In the genomic region with DNA sequence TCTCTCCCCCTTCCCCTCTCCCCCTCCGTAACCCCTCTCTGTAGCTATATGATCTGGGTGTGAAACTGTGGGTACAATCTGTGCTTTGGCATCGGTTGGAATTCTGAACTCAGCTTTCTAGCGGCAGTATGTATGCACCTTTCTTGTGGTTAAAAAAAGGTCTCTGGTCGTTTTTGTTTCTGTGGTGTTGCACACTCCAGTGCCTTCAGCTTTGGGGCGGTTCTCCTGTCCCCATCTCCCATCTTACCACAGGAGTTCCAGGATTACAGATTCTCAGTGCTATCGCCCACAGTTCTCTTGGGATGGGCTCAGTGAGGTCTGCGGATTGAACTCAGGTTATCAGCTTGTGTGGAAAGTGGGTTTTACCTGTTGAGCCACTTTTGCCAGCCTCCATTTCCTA, we compare ENCODE assay signal across 15 mouse cellular contexts.
DNase-seq lines count a peak whose midpoint lies in the region; ATAC-seq lines count a peak whose summit lies in the region.
"Had no signal": no experiment of that assay in that cellular context is flagged by ENCODE, and none has a peak within 500 bp of the region (broad histone marks: within the 10 kb centered on the region; RNA-seq: fewer than 3 reads in every experiment).

No protein-coding gene starts in this region.

- DNase-seq in embryonic facial prominence, embryonic 10.5 days (ENCODE audit: low spot score): no peak
- DNase-seq in heart, adult 11 months: peak; percentile 57
- DNase-seq in heart, postnatal 10 days: no peak
- DNase-seq in embryonic facial prominence, embryonic 14.5 days (ENCODE audit: low spot score): no peak
- DNase-seq in B cell, adult 2 months: no peak
- DNase-seq: adrenal gland, adult 2 months; adrenal gland, postnatal 10 days; adrenal gland, postnatal 25 days; cerebellum, adult 8-10 months; embryo, embryonic 11 days; forebrain, postnatal 0 days had no signal

- WGBS in embryonic facial prominence, embryonic 13.5 days: 50% methylated on average over 7 of the region's 7 CpGs
- WGBS in embryonic facial prominence, embryonic 10.5 days: 74% methylated on average over 7 of the region's 7 CpGs
- WGBS in embryonic facial prominence, embryonic 14.5 days: 45% methylated on average over 7 of the region's 7 CpGs

- H3K27me3 ChIP-seq in embryonic facial prominence, embryonic 13.5 days: no peaks in the 10 kb centered on the region
- 0 out of 2 replicates have a peak, but pooled peaks cover 17% of the 10 kb centered on the region for H3K27me3 ChIP-seq in embryonic facial prominence, embryonic 10.5 days (replicated peaks; ENCODE audit: low read depth, poor library complexity, severe bottlenecking)
- H3K27me3 ChIP-seq in embryonic facial prominence, embryonic 14.5 days (replicated peaks; ENCODE audit: control insufficient read depth, insufficient read depth, low read length): no peaks in the 10 kb centered on the region
- H3K27me3 ChIP-seq: embryonic facial prominence, embryonic 12.5 days; forebrain, embryonic 13.5 days; forebrain, embryonic 15.5 days had no signal

- no peaks in the 10 kb centered on the region for H3K36me3 ChIP-seq in embryonic facial prominence, embryonic 13.5 days
- no peaks in the 10 kb centered on the region for H3K36me3 ChIP-seq in embryonic facial prominence, embryonic 10.5 days (replicated peaks)
- H3K36me3 ChIP-seq in embryonic facial prominence, embryonic 14.5 days (ENCODE audit: control insufficient read depth, insufficient read depth, low read length): no peaks in the 10 kb centered on the region
- H3K36me3 ChIP-seq: embryonic facial prominence, embryonic 12.5 days; forebrain, embryonic 15.5 days had no signal

- H3K4me3 ChIP-seq in embryonic facial prominence, embryonic 13.5 days: no peak overlapping the region
- H3K4me3 ChIP-seq in embryonic facial prominence, embryonic 10.5 days: no peak overlapping the region
- no peak overlapping the region for H3K4me3 ChIP-seq in embryonic facial prominence, embryonic 14.5 days (ENCODE audit: low read depth, low read length)
- H3K4me3 ChIP-seq: embryonic facial prominence, embryonic 12.5 days; forebrain, embryonic 13.5 days; forebrain, embryonic 15.5 days had no signal

- no peak overlapping the region for H3K4me2 ChIP-seq in embryonic facial prominence, embryonic 13.5 days
- no peak overlapping the region for H3K4me2 ChIP-seq in embryonic facial prominence, embryonic 14.5 days (ENCODE audit: low read depth, low read length)
- H3K4me2 ChIP-seq: embryonic facial prominence, embryonic 12.5 days; forebrain, embryonic 13.5 days; forebrain, embryonic 15.5 days had no signal

- ATAC-seq in embryonic facial prominence, embryonic 13.5 days (ENCODE audit: insufficient number of reproducible peaks, insufficient read depth, low FRiP score, low TSS enrichment, low read depth): no peak
- peak; percentile 30; the same call in 1 of the 2 replicates for ATAC-seq in embryonic facial prominence, embryonic 14.5 days (ENCODE audit: low read depth)
- ATAC-seq: forebrain, embryonic 13.5 days; forebrain, embryonic 15.5 days; forebrain, postnatal 0 days had no signal

- no peaks in the 10 kb centered on the region for H3K9me3 ChIP-seq in embryonic facial prominence, embryonic 13.5 days
- no peaks in the 10 kb centered on the region for H3K9me3 ChIP-seq in embryonic facial prominence, embryonic 10.5 days
- no peaks in the 10 kb centered on the region for H3K9me3 ChIP-seq in embryonic facial prominence, embryonic 14.5 days (ENCODE audit: control insufficient read depth, low read length)
- H3K9me3 ChIP-seq: embryonic facial prominence, embryonic 12.5 days; forebrain, embryonic 13.5 days; forebrain, embryonic 15.5 days had no signal

- H3K4me1 ChIP-seq in embryonic facial prominence, embryonic 13.5 days: peaks cover 5% of the 10 kb centered on the region; the same call in 1 of the 2 replicates
- peaks cover 5% of the 10 kb centered on the region; the same call in 1 of the 2 replicates for H3K4me1 ChIP-seq in embryonic facial prominence, embryonic 10.5 days
- H3K4me1 ChIP-seq in embryonic facial prominence, embryonic 14.5 days (ENCODE audit: control insufficient read depth, insufficient read depth, low read length): no peaks in the 10 kb centered on the region
- H3K4me1 ChIP-seq: forebrain, embryonic 13.5 days; forebrain, embryonic 15.5 days had no signal

- H3K27ac ChIP-seq in embryonic facial prominence, embryonic 13.5 days: no peak overlapping the region
- H3K27ac ChIP-seq in embryonic facial prominence, embryonic 10.5 days (replicated peaks): no peak overlapping the region
- no peak overlapping the region for H3K27ac ChIP-seq in embryonic facial prominence, embryonic 14.5 days (replicated peaks; ENCODE audit: low read depth, low read length)
- H3K27ac ChIP-seq: embryonic facial prominence, embryonic 12.5 days; forebrain, embryonic 13.5 days; forebrain, embryonic 15.5 days had no signal

- intact Hi-C loops in heart, postnatal 10 days (cut with DNase I): no loop called here

- 0 out of 2 replicates have a peak overlapping the region, but pooled peaks have one; percentile 40 for H3K9ac ChIP-seq in embryonic facial prominence, embryonic 13.5 days
- H3K9ac ChIP-seq in embryonic facial prominence, embryonic 14.5 days (ENCODE audit: low read depth, low read length): no peak overlapping the region
- H3K9ac ChIP-seq: embryonic facial prominence, embryonic 12.5 days; forebrain, embryonic 13.5 days; forebrain, embryonic 15.5 days; forebrain, postnatal 0 days had no signal
